Mouse (Mus musculus): ENCODE data around the gene Usb1. TPM values are rescaled to one million over a fixed set of nuclear protein-coding genes. Genes with fewer than 3 reads are reported as not detected.

The Usb1 gene
- total RNA-seq, 2 experiments from 2014 or later: 28.0 to 31.9 TPM

DNA sequence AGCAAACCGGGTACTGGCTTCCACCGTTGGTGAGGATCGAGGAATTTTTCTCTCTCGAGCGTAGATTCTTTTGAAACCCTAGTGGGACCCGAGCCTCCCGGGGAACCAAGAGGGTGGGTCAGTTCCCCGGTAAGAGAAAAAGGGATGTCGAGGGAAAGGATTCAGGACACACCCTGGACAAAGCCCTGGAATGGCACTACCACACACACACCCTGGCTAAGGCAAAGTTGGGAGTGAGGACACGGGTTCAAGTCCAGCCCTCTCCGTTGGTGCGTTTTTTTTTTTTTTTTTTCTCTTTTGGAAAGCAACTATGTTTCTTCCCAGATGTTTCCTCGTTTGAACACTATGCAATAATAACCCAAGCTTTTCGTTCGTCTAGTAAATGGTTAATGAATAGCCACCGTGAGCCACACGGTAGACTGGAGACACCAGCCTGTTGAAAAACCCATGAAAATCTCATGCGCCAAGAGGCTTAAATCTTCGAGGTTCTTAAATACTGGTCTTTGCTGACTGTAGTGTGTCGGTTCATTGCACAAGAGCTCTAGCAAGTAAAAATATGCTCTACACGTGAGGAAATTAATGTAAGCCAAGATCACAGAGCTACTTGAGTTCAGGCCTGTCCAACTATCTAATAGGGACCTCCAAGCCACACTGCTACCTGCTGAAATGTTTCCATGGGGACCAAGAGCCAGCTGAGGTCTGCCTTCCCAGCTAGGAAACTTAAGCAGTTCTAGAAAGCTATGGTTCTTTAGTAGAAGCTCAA, 534 bp downstream of the Usb1 start:
- ATAC-seq (replicated peaks; ENCODE audit: poor library complexity): no peak

DNA sequence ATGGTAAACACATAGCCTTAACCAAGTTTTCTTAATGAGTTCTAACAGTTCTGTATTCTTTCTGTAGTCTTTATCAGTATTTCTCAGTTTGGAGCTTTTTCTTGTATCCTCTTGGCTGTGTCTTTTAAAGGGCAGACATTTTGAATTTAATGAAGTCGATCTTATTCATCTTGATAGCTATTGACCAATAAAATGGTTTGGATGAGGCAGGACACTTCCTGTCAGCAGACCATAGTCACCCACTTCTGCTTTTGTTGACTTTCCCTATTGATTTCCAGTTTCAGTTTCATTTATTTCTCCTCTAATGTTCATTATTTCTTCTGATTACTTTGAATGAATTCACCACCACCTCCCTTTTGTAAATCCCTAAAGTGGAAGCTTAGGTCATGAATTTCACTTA, 3.6 kb downstream of the Usb1 start:
- peak; percentile 18; the same call in 1 of the 2 replicates for ATAC-seq (replicated peaks; ENCODE audit: poor library complexity)

DNA sequence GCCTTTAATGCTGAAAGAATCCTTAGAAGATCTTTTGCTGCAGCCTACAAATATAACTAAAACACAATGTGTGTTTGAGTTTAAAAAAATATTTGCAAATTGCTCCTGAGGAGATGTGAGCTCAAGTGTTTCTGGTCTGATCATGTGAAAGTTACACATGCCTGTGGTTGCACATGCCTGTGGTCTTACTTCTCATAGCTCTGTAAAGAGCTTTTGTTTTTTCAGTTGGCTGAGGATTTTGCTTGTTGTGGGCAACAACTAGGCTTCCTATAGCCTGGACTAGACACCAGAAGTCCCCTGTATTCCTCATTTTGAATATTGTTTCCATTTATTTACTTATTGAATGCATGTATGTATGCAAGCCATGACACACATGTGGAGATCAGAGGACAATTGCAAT, 4.3 kb downstream of the Usb1 start:
- no peak for ATAC-seq (replicated peaks; ENCODE audit: poor library complexity)

DNA sequence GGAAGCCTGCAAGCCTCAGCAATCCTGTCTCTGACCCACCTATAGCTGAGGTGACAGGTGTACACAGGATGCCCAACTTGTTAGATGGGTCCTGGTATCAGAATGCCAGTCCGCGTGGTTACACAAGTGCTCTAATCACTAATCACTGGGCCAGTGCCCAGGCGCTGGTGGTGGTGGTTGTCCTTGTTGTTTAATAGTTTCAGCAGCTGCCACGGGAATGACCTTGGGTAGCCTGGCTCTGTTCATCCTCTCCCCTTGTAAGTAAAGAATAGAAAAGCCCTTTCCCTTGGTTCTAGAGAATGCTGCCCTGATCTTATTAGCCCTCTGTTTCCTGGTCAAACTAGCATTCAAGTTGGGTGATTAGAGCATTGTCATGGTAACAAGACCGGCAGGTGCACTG, 9.6 kb downstream of the Usb1 start:
- no peak for ATAC-seq (replicated peaks; ENCODE audit: poor library complexity)

DNA sequence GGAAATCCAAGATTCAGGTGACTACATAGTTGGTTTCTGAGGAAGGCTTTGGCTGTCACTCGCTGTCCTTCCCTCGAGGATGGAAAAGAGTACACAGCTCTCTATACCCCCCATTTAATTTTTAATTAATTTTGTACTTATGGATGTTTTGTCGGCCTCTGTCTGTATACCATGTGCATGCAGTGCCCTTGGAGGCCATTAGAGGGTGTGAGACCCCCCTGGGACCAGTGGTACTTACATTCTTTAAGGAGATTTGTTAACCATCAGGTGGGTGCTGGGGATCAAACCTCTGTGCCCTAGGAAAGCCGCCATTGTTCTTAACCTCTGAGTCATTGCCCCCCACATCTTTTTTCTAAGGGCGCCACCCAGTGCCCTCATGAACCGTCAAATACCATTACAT, 12.6 kb downstream of the Usb1 start:
- no peak for ATAC-seq (replicated peaks; ENCODE audit: poor library complexity)

DNA sequence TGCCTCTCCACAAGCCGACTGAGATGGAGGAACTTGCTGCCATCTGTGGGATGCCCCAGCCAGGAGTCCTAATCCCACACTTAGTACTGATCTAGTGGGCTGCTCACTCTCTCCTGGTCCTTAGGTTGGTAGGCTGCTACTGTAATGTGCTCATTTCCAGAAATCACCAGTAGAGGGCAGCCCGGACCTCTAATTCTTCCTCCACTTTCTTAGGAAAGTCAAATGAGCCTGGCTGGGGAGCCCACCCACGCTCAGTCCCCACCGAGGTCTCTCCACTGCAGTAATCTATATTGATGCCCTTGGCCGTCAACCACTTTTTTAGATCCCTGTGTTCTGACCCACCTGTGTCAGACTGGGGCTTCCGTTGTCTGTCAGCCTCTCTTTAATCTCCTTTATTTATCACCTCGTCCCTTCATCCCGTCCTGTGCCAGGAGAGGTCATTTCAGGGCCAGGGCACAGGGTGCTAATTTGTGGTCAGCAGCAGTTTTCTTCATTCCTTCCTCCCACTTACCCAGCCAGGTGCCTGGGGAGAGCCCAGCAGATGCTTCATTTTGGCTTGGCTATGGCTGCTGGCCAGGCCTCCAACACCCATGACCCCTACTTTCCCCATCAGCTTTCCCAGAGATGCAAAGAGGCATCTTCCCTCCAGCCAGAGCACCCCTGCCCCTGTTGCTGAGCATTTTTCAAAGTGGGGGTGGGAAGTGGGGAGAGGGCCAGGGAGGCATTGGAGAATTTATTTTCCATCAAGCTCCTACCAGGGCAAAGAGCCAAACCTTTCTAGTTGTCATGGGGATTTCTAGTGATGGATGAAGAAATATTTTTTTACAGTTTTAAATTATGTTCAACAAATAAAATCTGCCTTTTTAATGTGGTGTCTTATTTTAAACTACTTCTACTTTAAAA, 14.8 kb downstream of the Usb1 start:
- peak; percentile 73 for ATAC-seq (replicated peaks; ENCODE audit: poor library complexity)

DNA sequence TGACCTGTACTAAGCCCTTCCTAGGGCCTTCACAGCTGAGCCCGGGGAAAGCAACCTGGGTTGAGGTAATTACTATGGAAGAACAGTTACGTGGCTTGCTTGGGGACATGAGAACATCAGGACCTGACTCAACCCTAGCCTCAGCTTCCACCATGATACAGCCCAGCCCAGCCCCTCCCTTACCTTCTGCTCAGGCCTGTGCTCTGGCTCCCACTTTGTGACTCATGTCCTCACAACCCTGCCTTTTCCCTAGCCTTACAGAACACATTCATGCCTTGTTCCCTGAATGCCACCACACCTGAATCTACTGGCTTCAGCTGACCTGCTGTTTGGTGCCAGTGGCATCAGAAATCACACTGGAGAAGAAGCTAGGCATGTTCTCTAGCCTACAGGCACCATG, 16.3 kb downstream of the Usb1 start:
- ATAC-seq (replicated peaks; ENCODE audit: poor library complexity): no peak

DNA sequence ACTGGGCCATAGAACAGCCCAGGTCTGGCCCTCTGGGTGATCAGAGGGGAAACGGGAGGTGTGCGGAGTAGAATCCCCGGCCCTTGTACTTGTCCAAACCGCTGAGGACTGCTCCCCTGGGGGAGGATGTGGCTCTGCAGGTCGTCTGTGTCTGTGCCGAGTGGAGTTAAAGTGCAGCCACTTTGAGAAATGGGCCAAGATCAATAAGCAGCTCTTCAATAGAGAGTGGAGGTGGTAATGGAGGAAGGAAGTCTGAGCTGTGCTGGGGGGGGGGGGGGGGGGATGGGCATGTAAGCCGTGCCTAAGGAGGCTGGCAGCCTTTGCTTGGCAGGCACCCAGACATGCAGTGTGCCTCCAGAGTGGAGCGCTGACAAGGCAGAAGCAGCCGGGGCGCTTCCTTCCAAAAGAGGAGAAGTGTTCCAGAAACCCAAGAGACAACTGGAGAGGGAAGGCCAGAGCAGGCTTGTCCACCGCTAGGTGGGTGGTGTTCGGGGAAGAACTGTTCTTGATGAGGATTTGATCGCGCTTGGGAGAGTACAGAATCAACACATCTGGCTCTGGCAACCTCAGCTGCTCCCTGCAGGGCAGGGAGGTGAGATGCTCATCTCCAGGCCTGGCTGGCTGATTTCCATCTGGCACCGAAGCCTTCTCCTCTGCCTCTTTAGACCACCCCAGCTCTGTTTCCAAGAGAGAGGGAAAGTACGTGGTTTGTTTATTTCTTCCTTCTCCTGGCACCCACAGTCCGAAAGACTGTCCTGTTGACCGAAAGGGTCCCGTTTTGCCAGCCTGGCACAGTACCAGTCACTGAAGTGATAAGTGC, 16.9 kb downstream of the Usb1 start:
- peak; percentile 24; the same call in 1 of the 2 replicates for ATAC-seq (replicated peaks; ENCODE audit: poor library complexity)

DNA sequence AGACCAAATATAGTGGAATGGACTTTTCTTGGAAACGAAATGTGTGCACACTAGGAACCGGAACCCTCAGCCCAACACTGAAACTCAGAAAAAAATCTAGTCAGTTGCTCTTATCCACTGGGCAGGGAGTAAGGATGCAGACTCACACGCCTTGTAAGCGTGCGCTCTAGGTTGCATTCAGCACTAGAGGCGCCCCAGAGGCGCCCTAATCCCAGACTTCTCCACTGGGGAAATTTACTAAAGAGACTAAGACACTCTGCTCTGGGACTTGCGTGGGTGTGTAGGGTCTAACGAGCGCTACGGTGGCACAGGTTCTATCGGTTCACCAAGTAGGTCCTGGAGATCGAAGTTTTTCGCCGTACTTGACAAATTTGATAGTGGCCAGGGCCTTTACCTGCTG, 19.4 kb downstream of the Usb1 start:
- no peak for ATAC-seq (replicated peaks; ENCODE audit: poor library complexity)

DNA sequence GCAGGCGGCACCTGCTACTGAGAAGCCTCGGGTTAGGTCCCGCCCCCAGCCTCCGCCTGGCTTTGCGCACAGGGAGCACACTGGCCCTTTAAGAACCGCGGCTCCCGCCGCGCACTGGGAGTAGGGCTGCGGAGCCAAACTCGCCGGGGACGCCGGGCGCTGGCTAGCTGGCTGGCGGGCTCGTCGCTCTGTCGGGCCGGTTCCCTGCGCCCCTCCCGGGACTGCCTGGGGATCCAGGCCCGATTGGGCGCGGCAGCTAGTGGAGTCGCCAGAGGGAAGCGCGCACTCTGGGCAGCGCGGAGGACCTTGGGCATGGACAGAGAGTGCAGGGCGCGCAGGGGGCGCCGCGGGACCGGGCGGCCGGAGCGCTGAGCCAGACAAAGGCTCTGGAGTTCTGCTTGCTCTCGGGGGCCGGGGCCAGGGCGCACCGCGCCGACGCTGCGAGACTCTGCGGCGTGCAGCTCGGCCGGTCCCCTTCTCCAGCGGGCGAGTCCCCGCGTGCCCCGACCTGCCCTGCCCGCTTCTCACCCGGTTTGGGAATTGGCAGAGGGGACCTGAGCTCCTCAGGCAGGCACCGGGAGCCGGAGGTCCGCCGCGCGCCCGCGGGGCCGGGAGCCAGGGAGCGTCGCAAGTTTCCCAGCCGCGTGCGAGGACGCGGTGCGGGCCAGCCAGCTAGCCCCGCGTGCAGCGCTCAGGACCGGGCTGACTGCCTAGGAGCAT, 20.2 kb downstream of the Usb1 start, which contains the start of gene Mmp15:
TSS of gene Mmp15 (plus strand) at position 118 of the 720 bp plus-strand sequence.
- ATAC-seq (replicated peaks; ENCODE audit: poor library complexity): peak; percentile 12; the same call in 1 of the 2 replicates

DNA sequence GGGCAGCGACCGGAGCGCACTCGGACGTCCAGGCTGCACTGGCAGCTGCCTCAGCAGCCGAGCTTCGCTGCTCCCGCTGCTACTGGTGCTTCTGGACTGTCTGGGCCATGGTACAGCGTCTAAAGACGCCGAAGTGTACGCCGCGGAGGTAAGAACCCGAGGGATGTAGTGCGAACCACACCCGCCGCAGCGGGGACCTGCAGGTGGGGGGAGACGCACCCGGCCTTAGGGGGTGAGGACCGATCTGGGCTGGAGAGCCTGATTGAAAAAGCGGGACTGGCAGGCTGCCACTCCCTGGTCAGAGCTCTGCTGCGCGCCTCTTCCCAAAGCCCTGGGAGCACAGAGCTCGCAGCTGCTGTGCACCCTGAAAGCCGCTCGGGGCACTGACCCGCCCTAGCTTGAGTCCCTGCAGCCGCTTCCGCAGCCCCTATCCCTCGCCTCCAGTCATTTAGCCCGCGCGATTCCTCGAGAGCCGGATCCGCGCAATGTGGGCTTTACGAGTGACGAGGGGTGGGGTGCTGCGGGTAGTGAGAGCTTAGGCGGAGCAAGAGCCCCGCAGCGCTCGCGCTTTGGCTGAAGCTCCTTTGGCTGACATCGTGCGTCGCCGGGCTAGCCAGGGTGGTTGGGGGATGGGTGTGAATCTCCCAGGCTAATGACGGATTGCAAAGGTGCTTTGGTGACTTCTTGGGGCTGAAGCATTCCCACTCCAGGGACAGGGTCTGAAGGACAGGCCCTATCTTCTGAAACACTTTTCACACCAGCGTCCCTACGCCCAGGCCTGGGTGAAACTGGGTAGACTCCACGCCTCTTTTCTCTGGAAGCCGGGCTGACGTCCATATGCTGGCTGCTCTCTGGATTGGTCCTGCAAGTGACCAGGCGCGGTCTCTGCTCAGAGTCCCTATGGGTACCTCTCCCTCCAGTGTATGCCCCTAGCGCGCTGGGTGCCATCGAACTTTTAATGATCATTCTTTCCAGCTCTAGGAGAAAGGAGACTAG, 21.1 kb downstream of the Usb1 start:
- ATAC-seq (replicated peaks; ENCODE audit: poor library complexity): peak; percentile 24; the same call in 1 of the 2 replicates

DNA sequence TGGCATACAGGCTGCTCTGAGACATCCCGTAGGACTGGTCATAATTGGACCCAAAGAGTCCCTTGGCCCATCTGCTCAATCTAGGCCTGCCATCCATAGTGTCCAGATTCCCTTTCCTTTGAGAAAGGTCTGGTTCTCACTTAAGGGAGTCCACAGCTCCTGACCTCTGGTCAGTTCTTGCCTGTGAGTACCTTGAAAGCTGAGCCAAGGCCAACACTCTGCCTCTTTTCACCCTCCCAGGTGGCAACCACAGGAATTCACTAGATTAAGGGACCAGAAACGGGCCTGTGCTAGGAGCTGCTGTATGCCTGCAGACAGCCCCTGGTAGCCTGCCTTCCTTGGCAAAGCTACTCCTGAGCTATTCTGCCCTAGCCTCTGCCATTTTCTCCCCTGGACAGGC, 22.5 kb downstream of the Usb1 start:
- no peak for ATAC-seq (replicated peaks; ENCODE audit: poor library complexity)

DNA sequence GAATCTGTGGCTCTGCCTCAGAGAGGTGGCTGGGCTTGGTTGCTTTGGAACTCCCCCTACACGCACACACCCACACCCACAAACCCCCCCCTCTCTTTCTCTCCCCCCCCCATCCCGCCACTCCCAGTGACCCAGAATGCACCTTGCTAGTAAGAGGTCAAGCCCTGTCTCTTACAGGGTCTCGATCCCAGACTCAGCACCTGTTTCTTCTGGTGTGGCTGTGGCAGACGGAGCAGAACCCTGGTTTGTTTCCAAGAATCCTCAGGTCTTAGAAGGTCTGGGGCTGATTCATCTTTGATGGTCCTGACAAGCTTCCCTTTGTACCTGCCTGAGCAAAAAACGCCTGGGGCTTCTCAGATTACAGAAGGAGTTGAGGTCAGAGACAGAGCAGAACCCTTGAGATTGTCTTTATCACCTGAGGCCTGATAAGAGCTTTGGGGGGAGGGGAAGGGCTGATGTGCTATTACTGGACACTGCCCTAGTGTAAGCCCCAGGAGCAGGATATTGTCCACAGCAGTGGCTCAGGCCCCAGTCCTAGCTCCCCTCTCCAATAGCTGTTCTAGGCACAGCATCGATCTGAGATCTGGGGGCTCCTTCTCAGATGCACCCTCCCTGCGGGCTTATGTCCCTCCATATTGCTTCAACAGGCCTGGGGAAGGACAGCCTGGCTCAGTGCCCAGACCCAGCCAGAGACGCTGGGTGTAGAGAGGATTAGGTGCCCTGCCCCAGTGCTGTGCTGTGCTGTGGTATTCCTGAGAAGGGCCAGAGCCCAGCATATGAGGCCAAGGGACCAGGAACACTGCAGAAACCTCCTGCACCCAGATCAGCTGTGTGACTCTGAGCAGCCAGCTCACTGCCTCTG, 26.7 kb downstream of the Usb1 start:
- 0 out of 2 replicates have a peak, but pooled peaks have one; percentile 11 for ATAC-seq (replicated peaks; ENCODE audit: poor library complexity)

DNA sequence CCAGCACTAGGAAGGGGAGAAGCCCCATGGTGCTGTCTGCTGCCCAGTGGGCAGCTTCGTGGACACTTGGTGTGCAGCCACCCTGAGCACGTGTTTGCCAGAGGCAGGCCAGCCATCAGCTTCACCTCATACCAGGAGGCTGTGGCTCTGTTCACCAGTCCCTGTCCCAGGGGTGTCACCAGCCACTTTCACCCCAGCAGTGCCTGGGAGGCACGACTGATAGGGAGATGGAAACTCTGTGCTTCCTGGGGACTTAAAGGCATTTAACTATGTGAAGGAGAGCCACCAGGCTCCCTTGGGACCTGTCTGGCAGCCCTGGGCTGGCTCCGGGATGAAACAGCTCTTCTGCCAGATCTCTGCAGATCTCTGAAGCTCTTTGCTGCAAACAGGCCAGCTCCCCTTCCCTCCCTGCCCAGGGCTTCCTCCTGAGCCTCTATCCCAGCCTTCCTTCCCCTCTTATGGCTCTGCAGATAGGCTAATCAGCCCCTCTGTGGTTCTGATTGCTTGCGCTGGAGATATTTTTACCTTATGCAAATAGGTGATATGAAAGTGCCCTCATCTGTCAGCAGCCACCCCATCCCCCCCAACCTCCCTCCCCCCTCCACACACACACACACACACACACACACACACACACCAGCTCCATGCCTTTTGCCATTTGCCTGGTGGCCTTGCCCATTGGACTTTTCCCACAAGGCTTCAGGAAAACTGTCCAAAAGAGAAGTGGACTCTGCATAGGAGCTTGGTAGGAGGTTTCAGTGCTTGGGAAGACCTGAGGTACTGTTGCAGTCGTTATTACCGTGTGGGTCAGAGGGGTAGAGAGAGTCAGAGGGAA, 28.3 kb downstream of the Usb1 start:
- ATAC-seq (replicated peaks; ENCODE audit: poor library complexity): peak; percentile 58

DNA sequence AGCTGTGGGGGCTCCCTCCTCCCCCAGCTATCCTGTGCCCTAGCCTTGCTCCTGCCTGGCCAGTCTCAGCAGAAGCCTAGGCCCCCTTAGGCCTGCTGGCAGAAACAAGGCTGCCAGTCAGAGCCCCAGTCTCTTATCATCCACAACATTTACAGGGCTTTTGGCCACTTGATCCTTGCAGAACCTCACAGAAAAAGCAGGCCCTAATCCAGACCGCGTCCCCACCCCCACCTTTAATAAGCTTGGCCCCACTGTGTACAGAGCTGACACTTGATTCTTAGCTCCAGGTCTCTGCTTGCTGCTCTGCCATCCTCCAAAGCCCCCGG, 28.9 kb downstream of the Usb1 start:
- peak; percentile 45 for ATAC-seq (replicated peaks; ENCODE audit: poor library complexity)

DNA sequence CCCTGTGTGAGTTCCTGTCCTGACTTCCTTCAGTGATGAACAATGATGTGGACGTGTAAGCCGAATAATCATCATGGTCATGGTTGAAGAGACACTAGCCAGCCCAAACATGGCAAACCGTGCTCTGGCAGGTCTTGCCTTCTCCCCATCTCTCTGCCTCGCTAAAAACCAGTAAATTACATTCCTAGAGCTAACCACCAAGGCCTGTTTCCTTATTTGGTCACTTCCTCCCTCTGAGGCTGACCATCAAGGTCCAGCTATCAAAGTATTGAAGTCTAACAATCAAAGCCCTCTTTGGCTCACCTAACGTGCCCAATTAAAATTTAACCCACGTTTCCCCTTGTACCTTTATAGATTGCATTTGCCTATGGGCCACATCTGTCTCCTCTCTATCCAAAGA, 30.2 kb downstream of the Usb1 start:
- ATAC-seq (replicated peaks; ENCODE audit: poor library complexity): no peak

DNA sequence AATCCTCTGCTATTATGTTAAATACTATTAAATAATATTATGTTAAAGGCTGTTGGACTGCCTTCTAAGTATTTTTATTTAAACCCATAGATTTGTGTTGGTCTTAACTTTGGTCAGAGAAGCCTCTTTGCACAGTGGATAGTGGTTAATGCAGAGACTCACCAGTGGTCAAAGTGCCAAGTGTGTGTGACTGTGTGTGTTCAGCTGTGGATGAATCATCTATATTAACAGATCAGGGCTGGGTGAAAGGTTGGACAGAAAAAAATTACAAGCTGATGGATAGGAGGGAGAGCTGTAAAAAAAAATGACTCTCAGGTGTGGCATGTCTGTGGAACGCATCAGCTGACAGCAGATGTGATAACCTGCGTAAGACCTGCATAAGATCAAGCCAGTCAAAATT, 31.8 kb downstream of the Usb1 start:
- ATAC-seq (replicated peaks; ENCODE audit: poor library complexity): no peak

All from megakaryocyte progenitor cell, adult 5-6 weeks (primary cell).